ENCODE assay signal across 30 mouse cellular contexts in the genomic region with DNA sequence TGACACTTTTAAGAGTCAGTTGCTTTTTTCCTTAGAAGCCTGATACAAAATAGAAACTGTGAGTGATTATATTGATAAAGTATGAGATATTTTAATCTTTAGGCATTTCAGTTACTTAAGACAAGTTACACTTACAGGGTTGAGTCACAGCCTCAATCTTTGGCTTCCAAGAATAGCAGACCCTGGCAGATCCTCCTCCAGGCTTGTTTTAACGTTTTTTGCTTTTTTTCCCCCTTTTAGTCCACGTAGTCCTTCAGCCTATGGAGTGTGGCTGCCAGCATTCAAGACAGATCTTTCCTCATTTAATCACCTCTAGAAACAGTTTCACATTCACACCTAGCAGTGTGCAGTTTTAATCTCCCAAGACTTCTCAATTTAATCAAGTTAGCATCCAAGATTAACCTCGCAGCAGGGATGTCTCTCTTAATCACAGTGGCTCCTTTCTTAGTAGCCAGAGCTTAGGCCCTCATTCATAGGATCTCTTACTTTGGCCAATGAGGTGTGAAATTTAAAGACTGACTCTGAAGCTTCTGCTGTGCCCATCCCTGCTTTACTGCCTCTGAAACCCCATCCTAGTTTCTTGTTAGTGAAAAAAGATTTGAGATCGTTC.
A peak's percentile ranks its signal among the peaks of the same experiment; 100 is the strongest.
DNase-seq lines count a peak whose midpoint lies in the region; ATAC-seq and TF ChIP-seq lines count a peak whose summit lies in the region.
"Had no signal": no experiment of that assay in that cellular context is flagged by ENCODE, and none has a peak within 500 bp of the region (broad histone marks: within the 10 kb centered on the region; RNA-seq: fewer than 3 reads in every experiment).

No protein-coding gene starts in this region.

- no peak overlapping the region for H3K4me3 ChIP-seq in midbrain, embryonic 11.5 days (ENCODE audit: low read depth, low read length)
- H3K4me3 ChIP-seq in midbrain, embryonic 16.5 days (ENCODE audit: low read depth, low read length) = no peak overlapping the region
- H3K4me3 ChIP-seq: embryonic facial prominence, embryonic 13.5 days; erythroblast, embryonic 14.5 days; gastrocnemius, adult 2 months; heart, adult 2 months; heart, embryonic 12.5 days; limb, embryonic 10.5 days; limb, embryonic 15.5 days; liver, embryonic 13.5 days; megakaryocyte, embryonic 14.5 days; neural tube, embryonic 13.5 days had no signal

- no peaks in the 10 kb centered on the region for H3K36me3 ChIP-seq in midbrain, embryonic 11.5 days (ENCODE audit: control insufficient read depth, insufficient read depth, low read length)
- H3K36me3 ChIP-seq in midbrain, embryonic 16.5 days (ENCODE audit: control insufficient read depth, insufficient read depth, low read length) = no peaks in the 10 kb centered on the region
- H3K36me3 ChIP-seq: embryonic facial prominence, embryonic 13.5 days; heart, embryonic 12.5 days; limb, embryonic 10.5 days; limb, embryonic 15.5 days; liver, embryonic 13.5 days; neural tube, embryonic 13.5 days had no signal

- no peak for ATAC-seq in midbrain, embryonic 11.5 days (ENCODE audit: low FRiP score)
- ATAC-seq in midbrain, embryonic 16.5 days = no peak
- no peak for ATAC-seq in erythroblast, adult 5-6 weeks (replicated peaks; ENCODE audit: low FRiP score, poor library complexity, severe bottlenecking)
- ATAC-seq: CD4-positive, CD25-positive, alpha-beta regulatory T cell, adult 4 months; forebrain, postnatal 0 days; intestine, embryonic 16.5 days; lung, postnatal 0 days had no signal

- no peak overlapping the region for H3K27ac ChIP-seq in midbrain, embryonic 11.5 days (ENCODE audit: low read depth, low read length)
- no peak overlapping the region for H3K27ac ChIP-seq in midbrain, embryonic 16.5 days (ENCODE audit: low read length)
- H3K27ac ChIP-seq: embryonic facial prominence, embryonic 13.5 days; gastrocnemius, adult 2 months; heart, adult 2 months; kidney, postnatal 0 days; limb, embryonic 10.5 days; limb, embryonic 15.5 days; liver, embryonic 13.5 days; neural tube, embryonic 13.5 days had no signal

- H3K4me2 ChIP-seq in midbrain, embryonic 11.5 days = no peak overlapping the region
- no peak overlapping the region for H3K4me2 ChIP-seq in midbrain, embryonic 16.5 days (ENCODE audit: low read length)
- H3K4me2 ChIP-seq: embryonic facial prominence, embryonic 13.5 days; heart, embryonic 12.5 days; limb, embryonic 15.5 days; liver, embryonic 13.5 days; neural tube, embryonic 13.5 days had no signal

- no peaks in the 10 kb centered on the region for H3K27me3 ChIP-seq in midbrain, embryonic 11.5 days (ENCODE audit: control insufficient read depth, insufficient read depth, low read length)
- H3K27me3 ChIP-seq in midbrain, embryonic 16.5 days (ENCODE audit: control insufficient read depth, insufficient read depth, low read depth, low read length) = no peaks in the 10 kb centered on the region
- H3K27me3 ChIP-seq: embryonic facial prominence, embryonic 13.5 days; heart, embryonic 12.5 days; limb, embryonic 15.5 days; liver, embryonic 13.5 days; megakaryocyte, embryonic 14.5 days; neural tube, embryonic 13.5 days had no signal

- 10% methylated on average over 4 of the region's 4 CpGs for WGBS in midbrain, embryonic 11.5 days
- WGBS in midbrain, embryonic 16.5 days = 14% methylated on average over 4 of the region's 4 CpGs

- no peak for TF ChIP-seq CTCF in brain, embryonic 14.5 days (IDR thresholded peaks at IDR 0.05; ENCODE audit: borderline replicate concordance, extremely low read depth, insufficient read depth, insufficient read length)

- no peak for TF ChIP-seq POLR2A in brain, embryonic 14.5 days (IDR thresholded peaks at IDR 0.05; ENCODE audit: borderline replicate concordance, extremely low read depth, insufficient read depth, insufficient read length, poor library complexity, severe bottlenecking)

- H3K4me1 ChIP-seq in midbrain, embryonic 11.5 days (ENCODE audit: control insufficient read depth, insufficient read depth, low read length) = no peaks in the 10 kb centered on the region
- H3K4me1 ChIP-seq in midbrain, embryonic 16.5 days (ENCODE audit: control insufficient read depth, insufficient read depth, low read length) = no peaks in the 10 kb centered on the region
- H3K4me1 ChIP-seq: embryonic facial prominence, embryonic 13.5 days; limb, embryonic 10.5 days; limb, embryonic 15.5 days; liver, embryonic 13.5 days; megakaryocyte, embryonic 14.5 days; neural tube, embryonic 13.5 days had no signal

- H3K9ac ChIP-seq in midbrain, embryonic 11.5 days (ENCODE audit: low read length) = no peak overlapping the region
- no peak overlapping the region for H3K9ac ChIP-seq in midbrain, embryonic 16.5 days (ENCODE audit: low read depth, low read length)
- H3K9ac ChIP-seq: embryonic facial prominence, embryonic 13.5 days; forebrain, postnatal 0 days; heart, embryonic 12.5 days; limb, embryonic 15.5 days; liver, embryonic 13.5 days; neural tube, embryonic 13.5 days had no signal

- no peaks in the 10 kb centered on the region for H3K9me3 ChIP-seq in midbrain, embryonic 11.5 days (ENCODE audit: control insufficient read depth, low read length)
- no peaks in the 10 kb centered on the region for H3K9me3 ChIP-seq in midbrain, embryonic 16.5 days (replicated peaks; ENCODE audit: control insufficient read depth, low read length, poor library complexity, severe bottlenecking)
- H3K9me3 ChIP-seq: embryonic facial prominence, embryonic 13.5 days; heart, embryonic 12.5 days; limb, embryonic 10.5 days; limb, embryonic 15.5 days; liver, embryonic 13.5 days; megakaryocyte, embryonic 14.5 days; neural tube, embryonic 13.5 days had no signal

- DNase-seq in frontal cortex, adult 2 months (ENCODE audit: extremely low spot score in 1 of 2, low spot score in 1 of 2) = peak; percentile 18 to 27
- no peak for DNase-seq in frontal cortex, postnatal 14 days (ENCODE audit: low spot score in 2 of 2)
- peak; percentile 81 for DNase-seq in midbrain, embryonic 11.5 days (ENCODE audit: low spot score, missing footprints)
- DNase-seq in brain, embryonic 14.5 days (ENCODE audit: low read depth) = peak; percentile 13
- peak; percentile 6 for DNase-seq in right cerebral cortex, postnatal 25 days
- DNase-seq: adrenal gland, postnatal 14 days; cerebellum, adult 2 months; cerebellum, postnatal 14 days; forebrain, postnatal 0 days; gastrocnemius, adult 2 months; heart, adult 2 months; kidney, adult 8-10 months; kidney, postnatal 4 days; liver, embryonic 13.5 days; lung, adult 18-20 months; lung, postnatal 4 days; thymus, postnatal 14 days had no signal

Comparison
In these comparisons a context has a peak if more than half of its experiments do, and no peak if none do; other contexts are left out.
1. DNase-seq: peak in frontal cortex, adult 2 months (2 of 2), midbrain, embryonic 11.5 days (single experiment), brain, embryonic 14.5 days (single experiment) and right cerebral cortex, postnatal 25 days (single experiment); none in frontal cortex, postnatal 14 days (0 of 2).